Comparison of ENCODE assay signal across 39 mouse cellular contexts in genomic region chr3:121729678-121730077, GRCm38 (mm10). TPM values are rescaled to one million over a fixed set of nuclear protein-coding genes. Genes with fewer than 3 reads are reported as not detected.
DNase-seq lines count a peak whose midpoint lies in the region; ATAC-seq lines count a peak whose summit lies in the region.
"Had no signal": no experiment of that assay in that cellular context is flagged by ENCODE, and none has a peak within 500 bp of the region (broad histone marks: within the 10 kb centered on the region; RNA-seq: fewer than 3 reads in every experiment).

No protein-coding gene starts in this region.

- DNase-seq in 3T3-L1 (ENCODE audit: low read depth, low spot score) (peak; percentile 2), NIH3T3 (ENCODE audit: low read depth) (peak; percentile 1)
- no peak for DNase-seq in lung, postnatal 25 days (ENCODE audit: low spot score)
- no peak for DNase-seq in adrenal gland, adult (ENCODE audit: inconsistent age in 2 of 2, low spot score in 1 of 2)
- no peak for DNase-seq in thymus, postnatal 0 days (ENCODE audit: low spot score)
- DNase-seq in midbrain, embryonic 14.5 days = no peak
- DNase-seq: adrenal gland, adult 8-10 months; adrenal gland, postnatal 25 days; cerebellum, adult 11 months; cerebellum, adult 2 months; cerebellum, adult 9-11 months; cerebellum, postnatal 25 days; embryo, embryonic 11 days; forebrain, postnatal 0 days; gastrocnemius, adult 2 months; gastrocnemius, postnatal 14 days; kidney, adult 18-20 months had no signal

- 86% methylated on average over 4 of the region's 4 CpGs for WGBS in midbrain, embryonic 14.5 days

- peak; percentile 69; the same call in 1 of the 2 replicates for ATAC-seq in common myeloid progenitor, adult 5-6 weeks (replicated peaks; ENCODE audit: low read depth, poor library complexity, severe bottlenecking)
- peak; percentile 56 to 74; a peak in 2 of 4 replicates for ATAC-seq in hematopoietic stem cell, adult 5-6 weeks (replicated peaks in 1 of 2; ENCODE audit: insufficient read depth in 1 of 2, low FRiP score in 2 of 2, low TSS enrichment in 1 of 2, low read depth in 1 of 2, poor library complexity in 2 of 2, severe bottlenecking in 2 of 2)
- no peak for ATAC-seq in midbrain, embryonic 14.5 days (ENCODE audit: low FRiP score, low TSS enrichment)
- ATAC-seq: forebrain, embryonic 13.5 days; forebrain, postnatal 0 days; hindbrain, postnatal 0 days; inflammation-experienced regulatory T-cells, adult 6 months; intestine, embryonic 16.5 days; Patski had no signal

- peaks cover 13% of the 10 kb centered on the region for H3K36me3 ChIP-seq in midbrain, embryonic 14.5 days (ENCODE audit: control insufficient read depth, insufficient read depth, low read length)

- H3K9me3 ChIP-seq in midbrain, embryonic 14.5 days (ENCODE audit: control insufficient read depth, low read length) = no peaks in the 10 kb centered on the region
- H3K9me3 ChIP-seq: embryonic facial prominence, embryonic 10.5 days; embryonic facial prominence, embryonic 13.5 days; forebrain, embryonic 10.5 days; forebrain, embryonic 13.5 days; hindbrain, embryonic 10.5 days; hindbrain, embryonic 13.5 days had no signal

- no peak overlapping the region for H3K9ac ChIP-seq in midbrain, embryonic 14.5 days (replicated peaks; ENCODE audit: low read length)
- H3K9ac ChIP-seq: embryonic facial prominence, embryonic 13.5 days; forebrain, embryonic 13.5 days; forebrain, postnatal 0 days; hindbrain, embryonic 13.5 days had no signal

- 0 out of 2 replicates have a peak, but pooled peaks cover 4% of the 10 kb centered on the region for H3K27me3 ChIP-seq in midbrain, embryonic 14.5 days (ENCODE audit: control insufficient read depth, insufficient read depth, low read length)
- H3K27me3 ChIP-seq: embryonic facial prominence, embryonic 13.5 days; forebrain, embryonic 13.5 days; Patski had no signal

- no peaks in the 10 kb centered on the region; the same call in 1 of the 2 replicates for H3K4me1 ChIP-seq in midbrain, embryonic 14.5 days (ENCODE audit: control insufficient read depth, insufficient read depth, low read length)

- H3K4me2 ChIP-seq in midbrain, embryonic 14.5 days (ENCODE audit: low read length) = no peak overlapping the region
- H3K4me2 ChIP-seq: embryonic facial prominence, embryonic 13.5 days; forebrain, embryonic 13.5 days; heart, embryonic 11.5 days; hindbrain, embryonic 13.5 days had no signal

- H3K4me3 ChIP-seq in midbrain, embryonic 14.5 days (replicated peaks; ENCODE audit: low read depth, low read length) = no peak overlapping the region
- H3K4me3 ChIP-seq: embryonic facial prominence, embryonic 10.5 days; embryonic facial prominence, embryonic 13.5 days; forebrain, embryonic 10.5 days; forebrain, embryonic 13.5 days; gastrocnemius, adult 2 months; hindbrain, embryonic 10.5 days; hindbrain, embryonic 13.5 days had no signal

- H3K27ac ChIP-seq in midbrain, embryonic 14.5 days (replicated peaks; ENCODE audit: low read depth, low read length) = no peak overlapping the region
- H3K27ac ChIP-seq: embryonic facial prominence, embryonic 10.5 days; embryonic facial prominence, embryonic 13.5 days; forebrain, embryonic 10.5 days; forebrain, embryonic 13.5 days; gastrocnemius, adult 2 months; hindbrain, embryonic 10.5 days; hindbrain, embryonic 13.5 days; hindbrain, postnatal 0 days had no signal

RNA-seq across cellular contexts. Expression of gene F3, which starts 6.3 kb away (rescaled TPM):
- total RNA-seq in common myeloid progenitor, adult 5-6 weeks (2017) = 1.5 TPM in 1 of 2 replicates, not detected in the other
- 4.6 and 5.7 TPM in 2 replicates for total RNA-seq in hematopoietic stem cell, adult 5-6 weeks (2017)
- polyA plus RNA-seq in thymus, postnatal 0 days (2015; fragmentation: Nextera tagmentation; extraction: Ambion mirVana) = 3.6 and 5.5 TPM in 2 replicates
- 6.9 and 7.2 TPM in 2 replicates for polyA plus RNA-seq in midbrain, embryonic 14.5 days (2014; fragmentation: Nextera tagmentation; extraction: Ambion mirVana)

RNA-seq across cellular contexts. Expression of gene 4930432M17Rik, which starts 59.1 kb away (rescaled TPM):
- not detected in 2 replicates for total RNA-seq in common myeloid progenitor, adult 5-6 weeks (2017)
- not detected in 2 replicates for total RNA-seq in hematopoietic stem cell, adult 5-6 weeks (2017)
- polyA plus RNA-seq in thymus, postnatal 0 days (2015; fragmentation: Nextera tagmentation; extraction: Ambion mirVana) = not detected in 2 replicates
- not detected in 2 replicates for polyA plus RNA-seq in midbrain, embryonic 14.5 days (2014; fragmentation: Nextera tagmentation; extraction: Ambion mirVana)
- total RNA-seq: adrenal gland, adult 8-10 months; adrenal gland, postnatal 25 days; ES-E14; forebrain, postnatal 0 days; gastrocnemius, adult 2 months; gastrocnemius, postnatal 14 days; gastrocnemius, postnatal 4 days; heart, adult 8-10 months; heart, postnatal 25 days; hindbrain, postnatal 0 days had no signal
- polyA plus RNA-seq: brain, embryonic 14.5 days; cerebellum, adult 2 months; cortical plate, adult 2 months; embryonic facial prominence, embryonic 10.5 days; embryonic facial prominence, embryonic 13.5 days; forebrain, embryonic 10.5 days; forebrain, embryonic 13.5 days; forebrain, postnatal 0 days; frontal cortex, adult 2 months; heart, embryonic 11.5 days; heart, embryonic 14.5 days; heart, postnatal 0 days; hindbrain, embryonic 10.5 days; hindbrain, embryonic 13.5 days; hindbrain, postnatal 0 days; inflammation-experienced regulatory T-cells, adult 6 months; intestine, embryonic 16.5 days; Patski had no signal

Comparison
In these comparisons a context has a peak if more than half of its experiments do, and no peak if none do; other contexts are left out.
1. DNase-seq: peak in 3T3-L1 (single experiment) and NIH3T3 (single experiment); none in lung, postnatal 25 days (single experiment), adrenal gland, adult (0 of 2), thymus, postnatal 0 days (single experiment) and midbrain, embryonic 14.5 days (single experiment).